Mouse (Mus musculus): ENCODE measurements around the gene Stk24.

- TF ChIP-seq CTCF (IDR thresholded peaks at IDR 0.05; ENCODE audit: low read depth, low read length) (no peak), POLR2A (IDR thresholded peaks at IDR 0.05; ENCODE audit: borderline replicate concordance, low read depth, low read length) (no peak)
These were observed 34.9 kb downstream of the Stk24 start for GRCm38 (mm10) chr14:121344928-121345327.
